Mouse (Mus musculus) T-helper 17 cell (primary cell): ENCODE results near the gene Znrf3.

ENCODE experiments used
- in situ Hi-C, 2 experiments: fragments of 300-600 bp; cut with MboI, MseI; formaldehyde crosslinking; loops; 1 replicate in 1 of 2; 2 replicates in 1 of 2; pipeline ENCODE4 v1.15.1; 2025; ENCODE audit warnings: high pct_unique_total_duplicates in 2 of 2

Gene Znrf3

GRCm38 (mm10) chr11:5443511-5444233 lies 975 bp downstream of the Znrf3 start:
- in situ Hi-C loops = no loop called here

DNA sequence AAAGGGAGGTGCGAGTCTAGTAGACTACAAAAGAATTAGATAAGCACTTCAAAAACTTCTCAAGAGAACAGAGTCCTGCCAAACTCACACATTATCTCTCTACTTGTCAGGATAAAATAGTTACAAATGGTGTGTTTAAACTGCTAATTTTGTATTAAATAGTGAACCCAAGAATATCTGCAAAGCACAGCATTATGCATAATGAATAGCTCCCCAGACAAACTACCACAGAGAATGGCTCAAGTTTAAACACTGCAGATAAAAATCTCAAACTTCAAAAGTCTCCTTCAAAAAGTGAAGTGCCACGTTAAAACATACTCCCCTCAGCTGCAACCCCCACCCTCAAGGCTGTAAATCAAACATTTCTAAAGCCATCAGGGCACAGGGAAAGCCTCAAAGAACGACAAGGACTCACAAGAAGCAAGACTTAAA lies 2.0 kb downstream of the Znrf3 start:
- in situ Hi-C loops = no loop called here

DNA sequence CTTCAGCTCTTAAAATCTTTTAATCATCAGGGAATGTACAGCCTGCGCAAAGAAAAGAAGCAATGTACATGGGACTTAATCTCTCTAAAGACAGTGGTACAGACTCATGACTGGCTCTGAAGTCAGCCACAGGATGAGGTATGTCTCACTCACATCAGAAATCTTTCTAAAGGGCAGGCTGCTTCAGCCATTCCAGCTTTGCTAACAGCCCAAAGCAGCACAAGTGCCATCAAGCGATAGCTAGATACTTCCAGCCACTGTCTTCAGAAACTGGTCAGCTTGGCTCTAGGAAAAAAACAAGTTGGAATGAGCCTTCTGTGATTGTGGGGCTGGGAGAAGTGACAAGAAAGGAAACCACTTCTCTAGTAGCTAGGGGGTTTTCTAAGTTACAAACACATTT lies 7.0 kb downstream of the Znrf3 start:
- in situ Hi-C loops = no loop called here

- in situ Hi-C loops = no loop called here
Observed at GRCm38 (mm10) chr11:5436988-5437387, 7.7 kb downstream of the Znrf3 start.

DNA sequence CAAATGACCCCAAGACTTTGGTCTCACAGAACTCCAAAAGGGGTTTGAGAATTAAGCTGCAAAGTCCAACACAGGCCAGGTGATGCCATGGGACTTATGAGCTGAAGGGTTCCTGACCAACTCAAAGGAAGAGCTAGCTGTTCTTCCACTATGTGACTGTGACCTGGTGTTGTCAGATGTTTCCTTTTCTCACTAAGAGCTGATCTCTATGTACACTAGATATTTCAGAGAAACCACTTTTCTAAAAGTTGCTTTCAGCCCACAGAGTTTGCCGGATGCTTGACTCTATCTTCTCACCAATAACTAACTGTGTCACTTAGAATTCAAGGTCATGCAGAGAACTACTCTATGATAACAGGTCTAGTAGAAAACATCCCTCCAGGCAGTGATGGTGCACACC lies 9.2 kb downstream of the Znrf3 start:
- in situ Hi-C loops = no loop called here

- in situ Hi-C loops = no loop called here
Observed at GRCm38 (mm10) chr11:5432330-5432729, 12.3 kb downstream of the Znrf3 start.

DNA sequence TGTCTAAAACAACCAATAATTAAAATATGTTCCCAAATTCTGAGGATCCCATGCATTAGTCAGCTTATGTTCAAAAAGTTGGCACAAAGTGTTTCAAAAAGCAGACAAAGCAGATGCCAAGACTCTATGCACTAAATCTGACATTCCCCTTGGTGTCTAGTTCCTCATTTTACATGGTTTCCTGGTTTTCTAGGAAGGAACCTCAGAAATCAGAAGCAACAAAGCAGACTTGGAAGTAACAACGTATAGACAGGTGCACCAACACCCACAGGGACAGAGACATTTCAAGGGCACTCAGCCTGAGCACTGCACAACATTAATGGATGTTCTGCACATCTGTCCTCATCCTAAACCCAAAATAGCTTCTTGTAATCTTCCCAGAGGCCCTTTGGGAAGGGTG lies 13.8 kb downstream of the Znrf3 start:
- in situ Hi-C loops = no loop called here

GRCm38 (mm10) chr11:5429396-5430190 lies 15.1 kb downstream of the Znrf3 start:
- in situ Hi-C loops = loop anchor here in 1 of 2 experiments (5.0 to 10.0 kb wide), 2 partner anchors 77 to 755 kb away; no protein-coding TSS in a partner anchor

GRCm38 (mm10) chr11:5427251-5427650 lies 17.4 kb downstream of the Znrf3 start:
- in situ Hi-C loops = loop anchor here in 1 of 2 experiments (5.0 to 10.0 kb wide), 2 partner anchors 75 to 752 kb away; no protein-coding TSS in a partner anchor

- in situ Hi-C loops = loop anchor here in 1 of 2 experiments (5.0 to 10.0 kb wide), 2 partner anchors 74 to 752 kb away; no protein-coding TSS in a partner anchor
Observed at GRCm38 (mm10) chr11:5426317-5426716, 18.3 kb downstream of the Znrf3 start.

GRCm38 (mm10) chr11:5425106-5425505 lies 19.5 kb downstream of the Znrf3 start:
- in situ Hi-C loops = loop anchor here in 1 of 2 experiments (5.0 to 10.0 kb wide), 2 partner anchors 73 to 750 kb away; no protein-coding TSS in a partner anchor

- in situ Hi-C loops = loop anchor here in 1 of 2 experiments (10.0 kb wide), 1 partner anchor 749 kb away; no protein-coding TSS in a partner anchor
Observed at GRCm38 (mm10) chr11:5424185-5424584, 20.5 kb downstream of the Znrf3 start.

DNA sequence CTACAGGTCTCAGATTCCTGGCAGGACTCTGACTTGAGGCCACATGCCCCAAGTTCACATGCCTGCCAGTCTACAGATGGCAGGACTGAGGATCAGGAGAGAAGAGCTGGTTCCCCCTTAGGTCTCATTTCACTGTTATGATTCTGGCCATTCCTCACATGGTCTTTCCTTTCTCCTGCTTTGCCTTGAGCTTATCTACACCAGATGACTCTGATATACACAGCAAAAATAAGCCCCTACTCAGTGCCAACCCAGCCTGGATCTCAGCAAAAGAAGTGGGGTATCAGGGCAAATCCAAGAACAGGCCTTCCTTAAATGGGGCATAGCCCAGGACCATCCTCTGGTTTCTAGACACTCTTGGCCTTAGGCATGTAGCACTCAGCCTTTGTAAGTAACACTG lies 21.6 kb downstream of the Znrf3 start:
- in situ Hi-C loops = loop anchor here in 1 of 2 experiments (10.0 kb wide), 1 partner anchor 748 kb away; no protein-coding TSS in a partner anchor

GRCm38 (mm10) chr11:5422252-5422636 lies 22.4 kb downstream of the Znrf3 start:
- in situ Hi-C loops = loop anchor here in 1 of 2 experiments (10.0 kb wide), 1 partner anchor 747 kb away; no protein-coding TSS in a partner anchor

GRCm38 (mm10) chr11:5421506-5422251 lies 23.0 kb downstream of the Znrf3 start:
- in situ Hi-C loops = loop anchor here in 1 of 2 experiments (10.0 kb wide), 1 partner anchor 747 kb away; no protein-coding TSS in a partner anchor

DNA sequence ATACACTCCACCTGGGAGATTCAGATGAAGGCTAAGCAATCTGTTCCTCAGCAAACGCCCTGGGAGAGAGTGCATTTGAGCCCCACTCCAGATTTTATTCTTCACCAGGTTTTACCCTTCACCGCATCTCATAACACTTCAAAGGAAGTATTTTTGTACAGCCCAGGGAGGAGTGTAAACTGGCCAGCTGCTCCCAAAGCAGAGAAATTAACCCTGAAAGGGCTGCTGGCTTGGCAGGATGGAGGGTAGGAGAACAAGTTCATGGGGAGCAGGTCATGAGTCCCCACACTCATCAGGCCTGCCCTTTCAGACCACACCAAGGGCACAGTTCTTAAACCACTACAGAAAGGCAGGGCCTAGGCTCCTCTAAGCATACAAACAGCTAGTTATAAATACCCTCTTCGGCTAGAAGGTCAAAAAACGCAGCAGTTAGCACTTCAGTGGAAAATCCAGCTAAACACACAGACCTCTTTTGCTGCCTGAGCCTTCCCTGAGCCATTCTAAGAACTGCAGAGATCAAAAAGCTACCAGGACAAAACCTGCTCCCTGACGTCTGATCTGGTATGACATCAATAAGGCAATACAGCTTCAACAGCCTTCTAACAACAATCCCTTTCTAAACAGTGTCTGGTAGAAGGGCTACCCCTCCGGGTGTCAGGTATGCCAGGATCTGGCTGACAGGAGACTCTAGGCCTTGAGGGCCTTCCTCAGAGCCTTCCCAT lies 28.9 kb downstream of the Znrf3 start:
- in situ Hi-C loops = loop anchor here in 1 of 2 experiments (10.0 kb wide), 1 partner anchor 61 kb away; no protein-coding TSS in a partner anchor

GRCm38 (mm10) chr11:5414856-5415616 lies 29.6 kb downstream of the Znrf3 start:
- in situ Hi-C loops = loop anchor here in 1 of 2 experiments (5.0 to 10.0 kb wide), 2 partner anchors 37 to 60 kb away; no protein-coding TSS in a partner anchor

GRCm38 (mm10) chr11:5412644-5413190 lies 31.9 kb downstream of the Znrf3 start:
- in situ Hi-C loops = loop anchor here in 1 of 2 experiments (5.0 to 10.0 kb wide), 2 partner anchors 40 to 58 kb away; no protein-coding TSS in a partner anchor

DNA sequence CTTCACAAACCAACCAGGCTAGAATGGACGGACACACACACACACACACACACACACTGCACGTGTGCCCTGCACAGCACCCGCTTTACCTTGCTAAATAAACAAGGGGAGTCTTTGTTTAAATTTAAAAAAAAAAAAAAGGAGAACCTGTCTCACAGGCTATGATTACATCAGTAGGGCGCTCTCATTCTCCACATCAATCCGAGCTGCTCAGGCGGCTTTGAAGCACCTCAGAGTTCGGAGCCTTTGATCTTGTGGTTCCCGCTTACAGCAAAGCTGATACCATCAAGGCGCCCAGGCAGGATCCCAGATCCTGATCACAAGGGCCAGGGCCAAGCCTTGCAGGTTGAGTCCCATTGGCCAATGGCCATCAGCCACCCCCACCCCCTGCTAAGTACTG lies 33.1 kb downstream of the Znrf3 start:
- in situ Hi-C loops = loop anchor here in 1 of 2 experiments (5.0 to 10.0 kb wide), 2 partner anchors 41 to 57 kb away; no protein-coding TSS in a partner anchor
